Mouse (Mus musculus): Measurements from ENCODE around the gene Isyna1.

Isyna1 gene

GRCm38 (mm10) chr8:70593961-70594609 lies at the start of gene Isyna1:
Gene Isyna1 (plus strand): TSS chr8:70594373.
- in situ Hi-C loops (cut with MboI): no loop called here

- in situ Hi-C loops (cut with MboI): no loop called here
Measured at GRCm38 (mm10) chr8:70546412-70546811, 47.8 kb upstream of the Isyna1 start.

- in situ Hi-C loops (cut with MboI): no loop called here
Measured at GRCm38 (mm10) chr8:70547762-70548161, 46.4 kb upstream of the Isyna1 start.

GRCm38 (mm10) chr8:70549412-70550184 lies 44.6 kb upstream of the Isyna1 start:
- in situ Hi-C loops (cut with MboI): no loop called here

GRCm38 (mm10) chr8:70551558-70552161 lies 42.5 kb upstream of the Isyna1 start:
- in situ Hi-C loops (cut with MboI): no loop called here

- in situ Hi-C loops (cut with MboI): no loop called here
Measured at GRCm38 (mm10) chr8:70552836-70553235, 41.3 kb upstream of the Isyna1 start.

GRCm38 (mm10) chr8:70553740-70554139 lies 40.4 kb upstream of the Isyna1 start:
- in situ Hi-C loops (cut with MboI): no loop called here

- in situ Hi-C loops (cut with MboI): no loop called here
Measured at GRCm38 (mm10) chr8:70555079-70555747, 39.0 kb upstream of the Isyna1 start.

GRCm38 (mm10) chr8:70558334-70558733 lies 35.8 kb upstream of the Isyna1 start:
- in situ Hi-C loops (cut with MboI): no loop called here

- in situ Hi-C loops (cut with MboI): no loop called here
Measured at GRCm38 (mm10) chr8:70558983-70559382, 35.2 kb upstream of the Isyna1 start.

- in situ Hi-C loops (cut with MboI): no loop called here
Measured at GRCm38 (mm10) chr8:70560096-70560495, 34.1 kb upstream of the Isyna1 start.

GRCm38 (mm10) chr8:70560564-70560963 lies 33.6 kb upstream of the Isyna1 start:
- in situ Hi-C loops (cut with MboI): no loop called here

- in situ Hi-C loops (cut with MboI): no loop called here
Measured at GRCm38 (mm10) chr8:70561357-70561756, 32.8 kb upstream of the Isyna1 start.

GRCm38 (mm10) chr8:70561809-70562535 lies 32.2 kb upstream of the Isyna1 start:
- in situ Hi-C loops (cut with MboI): no loop called here

- in situ Hi-C loops (cut with MboI): no loop called here
Measured at GRCm38 (mm10) chr8:70562802-70563201, 31.4 kb upstream of the Isyna1 start.

GRCm38 (mm10) chr8:70563763-70564387 lies 30.3 kb upstream of the Isyna1 start:
- in situ Hi-C loops (cut with MboI): no loop called here

GRCm38 (mm10) chr8:70564696-70565235 lies 29.4 kb upstream of the Isyna1 start:
- in situ Hi-C loops (cut with MboI): no loop called here

- in situ Hi-C loops (cut with MboI): no loop called here
Measured at GRCm38 (mm10) chr8:70565561-70565960, 28.6 kb upstream of the Isyna1 start.

GRCm38 (mm10) chr8:70570360-70570759 lies 23.8 kb upstream of the Isyna1 start:
- in situ Hi-C loops (cut with MboI): no loop called here

GRCm38 (mm10) chr8:70570990-70571389 lies 23.2 kb upstream of the Isyna1 start:
- in situ Hi-C loops (cut with MboI): no loop called here

- in situ Hi-C loops (cut with MboI): no loop called here
Measured at GRCm38 (mm10) chr8:70574302-70574701, 19.9 kb upstream of the Isyna1 start.

All from mature B cell (primary cell).